Mouse (Mus musculus) thymus, postnatal 0 days (tissue): ENCODE results near the gene Ccdc175. TPM values are rescaled to one million over a fixed set of nuclear protein-coding genes. Genes with fewer than 3 reads are reported as not detected.

ENCODE experiments used
- DNase-seq: peaks from one replicate; pipeline ENCODE4 v3.0.0-alpha.2; 2015; ENCODE audit warnings: low spot score
- polyA plus RNA-seq: library from polyadenylated mRNA; unstranded; fragments of >200 nt; fragmentation: Nextera tagmentation; extraction: Ambion mirVana; gene quantifications from 2 replicates; pipeline ENCODE4 v1.2.1, GENCODE M21; 2015

Gene Ccdc175
- polyA plus RNA-seq, 1 experiment from 2014 or later: not detected

GRCm38 (mm10) chr12:72104027-72104426 is 80.8 kb downstream of the Ccdc175 start:
- no peak for DNase-seq

- DNase-seq: no peak
Measured at GRCm38 (mm10) chr12:72102776-72103175, 82.1 kb downstream of the Ccdc175 start.

- DNase-seq: no peak
Measured at GRCm38 (mm10) chr12:72096966-72097365, 87.9 kb downstream of the Ccdc175 start.

GRCm38 (mm10) chr12:72089802-72090201 is 95.0 kb downstream of the Ccdc175 start:
- no peak for DNase-seq

GRCm38 (mm10) chr12:72086166-72086825 is 98.5 kb downstream of the Ccdc175 start:
- peak; percentile 7 for DNase-seq

- peak; percentile 99 for DNase-seq
Measured at GRCm38 (mm10) chr12:72085329-72086165, 99.3 kb downstream of the Ccdc175 start, which contains the start of the genes L3hypdh and Jkamp. L3hypdh (minus strand) TSS chr12:72085439. Jkamp (plus strand) TSS chr12:72085589.

- DNase-seq: no peak
Measured at GRCm38 (mm10) chr12:72085024-72085328, 99.9 kb downstream of the Ccdc175 start.

- DNase-seq: no peak
Measured at GRCm38 (mm10) chr12:72084261-72085023, 100.4 kb downstream of the Ccdc175 start.

GRCm38 (mm10) chr12:72083265-72083664 is 101.6 kb downstream of the Ccdc175 start:
- no peak for DNase-seq

GRCm38 (mm10) chr12:72082370-72082769 is 102.5 kb downstream of the Ccdc175 start:
- DNase-seq: no peak

- no peak for DNase-seq
Measured at GRCm38 (mm10) chr12:72081961-72082360, 102.9 kb downstream of the Ccdc175 start.

GRCm38 (mm10) chr12:72078248-72078647 is 106.6 kb downstream of the Ccdc175 start:
- no peak for DNase-seq

- DNase-seq: peak; percentile 64
Measured at GRCm38 (mm10) chr12:72070327-72071269, 114.2 kb downstream of the Ccdc175 start, which contains the start of gene Gpr135. Gpr135 (minus strand) TSS chr12:72071125.

- DNase-seq: no peak
Measured at GRCm38 (mm10) chr12:72069626-72070326, 115.1 kb downstream of the Ccdc175 start.

- DNase-seq: no peak
Measured at GRCm38 (mm10) chr12:72057780-72058179, 127.0 kb downstream of the Ccdc175 start.

- DNase-seq: no peak
Measured at GRCm38 (mm10) chr12:72053851-72054250, 131.0 kb downstream of the Ccdc175 start.

- no peak for DNase-seq
Measured at GRCm38 (mm10) chr12:72053303-72053702, 131.5 kb downstream of the Ccdc175 start.

- DNase-seq: no peak
Measured at GRCm38 (mm10) chr12:72052571-72052970, 132.3 kb downstream of the Ccdc175 start.
